Mouse (Mus musculus) gonadal fat pad, adult 2 months (tissue): ENCODE data around the gene Kera. TPM values are rescaled to one million over a fixed set of nuclear protein-coding genes. Genes with fewer than 3 reads are reported as not detected.

Source experiments
- polyA plus RNA-seq: library from polyadenylated mRNA; depleted of rRNA; stranded (reverse); fragments of >200 nt; gene quantifications from 2 replicates; pipeline ENCODE4 v1.2.3, GENCODE M21; 2012; rRNA removed

The Kera gene
- polyA plus RNA-seq, 1 experiment = not detected

Other genes with a start within 250 kb of the Kera start
- 550 and 553 TPM in 2 replicates for gene Dcn, start 127.3 kb upstream of the Kera start, polyA plus RNA-seq
- gene Lum, start 41.8 kb upstream of the Kera start, polyA plus RNA-seq = 35.7 and 48.6 TPM in 2 replicates
- gene Epyc, start 37.2 kb downstream of the Kera start, polyA plus RNA-seq = 0.47 and 1.2 TPM in 2 replicates
- 0.14 and 0.49 TPM in 2 replicates for gene Ccer1, start 86.2 kb downstream of the Kera start, polyA plus RNA-seq
- not detected in 2 replicates for gene C030005K15Rik, start 119.9 kb downstream of the Kera start, polyA plus RNA-seq